In genomic region chr17:71486231-71486851, GRCm38 (mm10) we compare ENCODE assay signal across 1 mouse cellular context.
A peak's percentile ranks its signal among the peaks of the same experiment; 100 is the strongest.
TF ChIP-seq lines count a peak whose summit lies in the region.

No protein-coding gene starts in this region.

TF ChIP-seq in MEL, 35 proteins besides CTCF, POLR2A, EP300 and RAD21 (continued from another document):
- TF ChIP-seq RCOR1 (IDR thresholded peaks at IDR 0.05; ENCODE audit: low read depth, low read length) (no peak), JUND (IDR thresholded peaks at IDR 0.05; ENCODE audit: low read depth, low read length) (no peak), TCF12 (IDR thresholded peaks at IDR 0.05; ENCODE audit: low read depth, low read length) (no peak), MAFK (IDR thresholded peaks at IDR 0.05; ENCODE audit: borderline replicate concordance, low read depth, low read length) (no peak), USF2 (IDR thresholded peaks at IDR 0.05; ENCODE audit: borderline replicate concordance in 1 of 2, insufficient read depth in 1 of 2, low read depth in 1 of 2, low read length in 2 of 2) (no peak), USF1 (IDR thresholded peaks at IDR 0.05; ENCODE audit: low read depth, low read length) (no peak), ETS1 (IDR thresholded peaks at IDR 0.05; ENCODE audit: low read depth, low read length) (peak; percentile 71), MAX (IDR thresholded peaks at IDR 0.05; ENCODE audit: low read length) (peak; percentile 13; the same call in 1 of the 2 replicates), ZC3H11A (IDR thresholded peaks at IDR 0.05; ENCODE audit: low read depth, low read length) (no peak), MEF2A (IDR thresholded peaks at IDR 0.05; ENCODE audit: extremely low read depth, insufficient replicate concordance, low read depth, low read length, poor library complexity, severe bottlenecking) (no peak), MAZ (IDR thresholded peaks at IDR 0.05; ENCODE audit: low read depth, low read length) (0 out of 2 replicates have a peak, but pooled peaks have one; percentile 32), POLR2AphosphoS5 (IDR thresholded peaks at IDR 0.05; ENCODE audit: borderline replicate concordance, low read depth, low read length) (no peak), TAL1 (IDR thresholded peaks at IDR 0.05; ENCODE audit: low read length) (no peak), TBP (IDR thresholded peaks at IDR 0.05; ENCODE audit: low read depth, low read length) (0 out of 2 replicates have a peak, but pooled peaks have one; percentile 12), ELF1 (IDR thresholded peaks at IDR 0.05; ENCODE audit: low read depth, low read length) (no peak), SIN3A (IDR thresholded peaks at IDR 0.05; ENCODE audit: low read length) (peak; percentile 58), ZMIZ1 (IDR thresholded peaks at IDR 0.05; ENCODE audit: low read depth, low read length) (0 out of 2 replicates have a peak, but pooled peaks have one; percentile 8), ZKSCAN1 (IDR thresholded peaks at IDR 0.05; ENCODE audit: low read depth, low read length) (no peak), CHD1 (IDR thresholded peaks at IDR 0.05; ENCODE audit: low read depth, low read length) (no peak; the same call in 1 of the 2 replicates), GABPA (IDR thresholded peaks at IDR 0.05; ENCODE audit: low read depth, low read length) (no peak), BHLHE40 (IDR thresholded peaks at IDR 0.05; ENCODE audit: borderline replicate concordance, low read depth, low read length) (no peak), MYC (IDR thresholded peaks at IDR 0.05; ENCODE audit: low read depth, low read length) (no peak), UBTF (IDR thresholded peaks at IDR 0.05; ENCODE audit: borderline replicate concordance, insufficient read depth, low read depth, low read length) (no peak), ZNF384 (IDR thresholded peaks at IDR 0.05; ENCODE audit: low read depth, low read length) (peak; percentile 82), CHD2 (IDR thresholded peaks at IDR 0.05; ENCODE audit: low read length) (no peak), POLR2AphosphoS2 (IDR thresholded peaks at IDR 0.05; ENCODE audit: low read length) (no peak), MYB (IDR thresholded peaks at IDR 0.05; ENCODE audit: low read depth, low read length) (no peak), MXI1 (IDR thresholded peaks at IDR 0.05; ENCODE audit: low read depth, low read length) (peak; percentile 25; the same call in 1 of the 2 replicates), KAT2A (conservative IDR thresholded peaks at IDR 0.05; ENCODE audit: low read depth, low read length) (no peak), GATA1 (IDR thresholded peaks at IDR 0.05; ENCODE audit: low read depth, low read length) (no peak), NELFE (IDR thresholded peaks at IDR 0.05; ENCODE audit: low read depth, low read length) (no peak; the same call in 1 of the 2 replicates)
